Mouse (Mus musculus): ENCODE results near the gene Tmem132e. TPM values are rescaled to one million over a fixed set of nuclear protein-coding genes. Genes with fewer than 3 reads are reported as not detected.
A peak's percentile ranks its signal among the peaks of the same experiment; 100 is the strongest.

Tmem132e gene
- polyA plus RNA-seq, 1 experiment from 2014 or later = 1.8 TPM

DNA sequence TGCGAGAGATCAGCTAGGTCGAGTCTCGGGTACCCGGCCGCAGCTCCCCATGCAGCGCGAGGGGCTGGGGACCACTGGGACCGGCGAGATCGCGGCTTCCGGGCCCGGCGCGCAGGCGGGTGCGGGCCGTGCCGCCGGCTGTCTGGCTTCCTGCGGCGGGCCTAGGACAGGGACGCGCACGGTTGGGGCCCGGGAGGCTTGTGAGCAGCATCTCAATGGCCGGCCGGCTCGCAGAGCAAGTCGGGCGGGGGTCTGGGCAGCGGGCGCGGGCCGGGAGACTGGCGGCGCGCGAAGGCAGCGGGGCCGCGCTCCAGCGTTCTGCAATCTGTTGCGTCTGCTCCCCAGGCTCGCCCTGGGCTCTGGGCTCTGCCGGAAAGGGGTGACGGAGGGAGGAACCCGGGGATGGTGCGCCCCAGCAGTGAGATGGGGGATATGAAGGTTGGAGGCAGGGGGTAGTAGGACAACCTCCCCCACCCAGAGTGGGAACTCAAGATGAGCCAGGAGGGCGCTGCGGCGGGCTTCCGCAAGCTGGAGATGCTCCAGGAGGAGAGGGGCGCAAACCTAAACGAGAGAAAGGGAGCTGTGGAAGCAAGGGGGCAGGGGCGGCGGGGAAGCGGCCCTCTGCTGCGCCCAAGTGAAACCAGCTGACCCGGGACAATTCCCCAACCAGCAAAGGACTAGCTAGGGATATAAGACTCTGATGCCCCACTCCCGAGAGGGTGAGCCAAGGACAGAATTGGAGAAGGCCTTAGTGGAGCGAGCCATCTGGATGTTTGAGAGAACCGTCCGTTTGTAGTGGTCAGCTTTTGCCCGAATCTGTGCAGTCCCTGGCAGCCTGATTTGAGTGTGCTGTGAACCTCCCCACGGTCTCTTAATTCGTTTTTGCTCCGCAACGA is 944 bp downstream of the Tmem132e start:
- Histone ChIP-seq H3K27me3 (peaks cover 85% of the 10 kb centered on the region), H3K4me3 (peak overlapping the region; percentile 60), H3K9ac (peak overlapping the region; percentile 57), H3K27ac (no peak overlapping the region), H3K4me1 (peaks cover 16% of the 10 kb centered on the region), H3K4me2 (replicated peaks) (peak overlapping the region; percentile 96), H3K36me3 (no peaks in the 10 kb centered on the region), H3K9me3 (no peaks in the 10 kb centered on the region)
- 0 out of 2 replicates have a peak, but pooled peaks have one; percentile 17 for ATAC-seq (ENCODE audit: insufficient number of reproducible peaks, insufficient read depth, low FRiP score, low TSS enrichment)
- under 1% methylated on average over 68 of the region's 69 CpGs for WGBS

DNA sequence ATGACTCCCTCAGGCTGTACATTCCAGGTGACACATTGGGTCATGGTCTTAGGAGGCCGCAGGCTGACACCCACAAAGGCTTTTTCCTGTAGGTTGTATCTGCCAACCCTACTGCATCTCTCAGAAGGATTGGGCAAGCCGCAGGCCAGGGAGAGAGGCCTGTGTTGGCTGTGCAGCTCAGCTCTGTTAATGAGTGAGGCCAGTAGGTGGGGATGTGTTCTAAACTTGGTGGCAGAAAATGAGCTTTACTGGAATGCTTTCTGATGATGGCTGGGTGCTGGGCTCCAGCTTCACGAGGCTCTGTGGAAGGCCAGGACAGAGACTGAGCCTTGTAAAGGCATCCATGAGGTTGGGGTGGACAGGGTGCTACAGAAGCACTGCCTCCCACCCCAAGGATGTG is 3.6 kb downstream of the Tmem132e start:
- H3K4me3 ChIP-seq = no peak overlapping the region
- peaks cover 16% of the 10 kb centered on the region for H3K4me1 ChIP-seq
- peaks cover 58% of the 10 kb centered on the region for H3K27me3 ChIP-seq
- H3K27ac ChIP-seq = no peak overlapping the region
- no peak overlapping the region for H3K4me2 ChIP-seq (replicated peaks)
- H3K36me3 ChIP-seq = no peaks in the 10 kb centered on the region
- H3K9ac ChIP-seq = no peak overlapping the region
- ATAC-seq (ENCODE audit: insufficient number of reproducible peaks, insufficient read depth, low FRiP score, low TSS enrichment) = no peak
- 54% methylated on average over 3 of the region's 3 CpGs for WGBS
- no peaks in the 10 kb centered on the region for H3K9me3 ChIP-seq

DNA sequence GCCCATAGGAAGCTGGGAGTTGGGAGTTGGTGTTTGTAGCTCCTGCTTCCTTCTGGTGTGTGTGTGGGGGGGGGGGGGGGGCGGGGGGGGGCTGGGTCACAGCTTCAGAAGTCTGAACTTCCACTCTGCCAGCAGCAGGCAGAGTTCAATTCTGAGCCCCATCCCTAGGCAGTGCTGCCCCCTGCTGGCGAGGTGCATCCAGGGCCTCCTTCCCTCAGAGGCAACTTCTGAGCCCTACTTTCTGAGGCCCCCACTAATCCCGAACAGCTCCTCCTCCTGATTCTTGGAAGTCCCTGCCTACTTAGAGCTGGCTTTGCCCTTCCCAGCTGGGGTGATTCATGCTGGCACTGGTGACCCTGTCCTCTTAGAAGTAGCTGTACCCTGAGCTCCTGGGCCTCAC is 10.9 kb downstream of the Tmem132e start:
- Histone ChIP-seq H3K4me3 (no peak overlapping the region), H3K9me3 (no peaks in the 10 kb centered on the region), H3K4me2 (replicated peaks) (no peak overlapping the region), H3K9ac (no peak overlapping the region), H3K27me3 (0 out of 2 replicates have a peak, but pooled peaks cover 5% of the 10 kb centered on the region), H3K36me3 (no peaks in the 10 kb centered on the region), H3K4me1 (no peaks in the 10 kb centered on the region), H3K27ac (no peak overlapping the region)
- 21% methylated on average over 3 of the region's 3 CpGs for WGBS
- no peak for ATAC-seq (ENCODE audit: insufficient number of reproducible peaks, insufficient read depth, low FRiP score, low TSS enrichment)

DNA sequence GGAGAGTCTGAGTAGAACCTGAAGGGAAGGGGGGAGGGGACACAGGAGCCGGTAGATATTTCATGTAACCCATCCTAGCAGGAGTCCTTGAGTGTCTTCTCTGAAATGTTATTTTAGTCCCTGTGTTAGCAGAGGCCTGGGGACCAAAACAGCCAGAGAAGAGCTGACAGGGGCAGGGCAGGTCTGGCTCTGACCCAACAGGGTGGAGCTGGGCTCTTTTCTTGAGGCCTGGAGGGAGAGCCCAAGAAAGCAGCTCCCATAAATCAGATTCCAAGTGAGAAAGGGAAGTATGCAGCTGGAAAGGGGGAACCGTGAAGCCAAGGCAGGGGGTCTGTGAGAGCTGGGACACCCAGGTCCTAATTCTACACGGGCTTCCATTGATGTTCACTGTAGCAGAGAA is 16.9 kb downstream of the Tmem132e start:
- no peaks in the 10 kb centered on the region for H3K9me3 ChIP-seq
- H3K9ac ChIP-seq = no peak overlapping the region
- H3K27me3 ChIP-seq = 0 out of 2 replicates have a peak, but pooled peaks cover 5% of the 10 kb centered on the region
- 37% methylated on average over 3 of the region's 3 CpGs for WGBS
- H3K4me1 ChIP-seq = 0 out of 2 replicates have a peak, but pooled peaks cover 12% of the 10 kb centered on the region
- H3K4me3 ChIP-seq = no peak overlapping the region
- H3K27ac ChIP-seq = no peak overlapping the region
- no peak overlapping the region for H3K4me2 ChIP-seq (replicated peaks)
- no peaks in the 10 kb centered on the region for H3K36me3 ChIP-seq
- no peak for ATAC-seq (ENCODE audit: insufficient number of reproducible peaks, insufficient read depth, low FRiP score, low TSS enrichment)

DNA sequence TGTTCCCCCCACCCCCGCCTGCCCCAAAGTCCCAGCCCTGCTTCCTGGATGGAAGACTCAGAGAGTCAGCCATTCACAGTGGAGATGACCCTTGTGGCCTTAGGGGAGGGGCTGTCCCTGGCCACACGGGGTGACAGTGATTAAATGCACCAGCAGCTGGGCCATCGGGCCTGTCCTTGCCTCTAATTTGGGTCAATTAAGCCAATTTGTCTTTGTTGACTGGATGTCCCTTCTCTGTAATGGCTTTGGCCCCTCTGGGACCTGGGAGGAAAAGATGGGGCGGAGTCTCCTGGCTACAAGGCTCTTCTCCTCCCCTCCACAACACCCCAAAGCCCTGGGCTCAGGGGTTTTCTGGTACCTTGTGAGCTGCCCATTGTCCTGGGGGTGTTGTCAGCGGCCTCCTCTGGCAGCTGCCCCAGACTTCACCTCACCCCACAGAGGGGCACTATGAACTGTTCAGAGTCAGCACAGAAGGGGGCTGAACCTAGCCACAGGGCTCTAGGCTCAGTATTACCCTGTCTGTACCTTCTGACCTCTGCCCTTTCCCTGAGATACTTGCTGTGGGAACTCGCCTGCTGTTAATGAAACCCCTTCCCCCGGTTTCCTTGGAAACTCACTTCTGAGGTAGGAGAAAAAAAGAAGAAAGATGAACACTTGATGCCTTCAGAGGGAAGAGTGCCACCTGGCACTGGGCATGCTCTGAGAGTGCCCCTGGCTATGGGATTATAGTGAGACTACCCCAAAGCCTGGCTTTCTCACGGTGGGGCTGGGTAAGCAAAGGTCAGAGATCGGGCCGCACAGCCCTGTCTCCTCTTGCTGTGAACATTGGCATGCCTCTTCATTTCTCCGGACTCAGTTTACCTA is 17.9 kb downstream of the Tmem132e start:
- Histone ChIP-seq H3K36me3 (no peaks in the 10 kb centered on the region), H3K4me2 (replicated peaks) (no peak overlapping the region), H3K9ac (no peak overlapping the region), H3K9me3 (no peaks in the 10 kb centered on the region), H3K4me1 (0 out of 2 replicates have a peak, but pooled peaks cover 12% of the 10 kb centered on the region), H3K27ac (no peak overlapping the region), H3K4me3 (no peak overlapping the region), H3K27me3 (0 out of 2 replicates have a peak, but pooled peaks cover 3% of the 10 kb centered on the region)
- 18% methylated on average over 11 of the region's 11 CpGs for WGBS
- peak; percentile 53; the same call in 1 of the 2 replicates for ATAC-seq (ENCODE audit: insufficient number of reproducible peaks, insufficient read depth, low FRiP score, low TSS enrichment)

DNA sequence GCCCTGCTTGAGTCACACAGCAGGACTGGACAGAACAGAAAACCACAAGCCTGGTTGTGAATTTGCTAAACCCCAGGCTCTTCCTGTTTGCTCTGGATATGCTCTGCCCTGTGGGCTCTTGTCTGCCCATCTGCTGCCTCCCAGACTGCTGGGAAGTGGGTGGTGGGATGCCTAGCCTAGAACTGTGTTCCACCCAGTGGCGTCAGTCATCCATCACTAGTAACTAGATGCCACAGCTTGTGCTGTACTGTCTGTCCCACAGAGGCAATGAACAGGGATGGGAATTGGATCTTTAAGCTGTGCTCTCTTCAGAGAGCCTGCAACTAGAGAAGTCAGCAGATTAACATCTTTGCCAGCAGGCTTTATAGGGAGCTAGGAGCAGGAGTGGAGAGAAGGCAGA is 23.8 kb downstream of the Tmem132e start:
- no peak overlapping the region for H3K9ac ChIP-seq
- no peaks in the 10 kb centered on the region for H3K36me3 ChIP-seq
- no peaks in the 10 kb centered on the region for H3K9me3 ChIP-seq
- no peak for ATAC-seq (ENCODE audit: insufficient number of reproducible peaks, insufficient read depth, low FRiP score, low TSS enrichment)
- WGBS = 74% methylated on average over 1 of the region's 1 CpGs
- no peak overlapping the region for H3K4me3 ChIP-seq
- no peak overlapping the region for H3K27ac ChIP-seq
- no peaks in the 10 kb centered on the region for H3K4me1 ChIP-seq
- H3K4me2 ChIP-seq (replicated peaks) = no peak overlapping the region
- no peaks in the 10 kb centered on the region for H3K27me3 ChIP-seq

DNA sequence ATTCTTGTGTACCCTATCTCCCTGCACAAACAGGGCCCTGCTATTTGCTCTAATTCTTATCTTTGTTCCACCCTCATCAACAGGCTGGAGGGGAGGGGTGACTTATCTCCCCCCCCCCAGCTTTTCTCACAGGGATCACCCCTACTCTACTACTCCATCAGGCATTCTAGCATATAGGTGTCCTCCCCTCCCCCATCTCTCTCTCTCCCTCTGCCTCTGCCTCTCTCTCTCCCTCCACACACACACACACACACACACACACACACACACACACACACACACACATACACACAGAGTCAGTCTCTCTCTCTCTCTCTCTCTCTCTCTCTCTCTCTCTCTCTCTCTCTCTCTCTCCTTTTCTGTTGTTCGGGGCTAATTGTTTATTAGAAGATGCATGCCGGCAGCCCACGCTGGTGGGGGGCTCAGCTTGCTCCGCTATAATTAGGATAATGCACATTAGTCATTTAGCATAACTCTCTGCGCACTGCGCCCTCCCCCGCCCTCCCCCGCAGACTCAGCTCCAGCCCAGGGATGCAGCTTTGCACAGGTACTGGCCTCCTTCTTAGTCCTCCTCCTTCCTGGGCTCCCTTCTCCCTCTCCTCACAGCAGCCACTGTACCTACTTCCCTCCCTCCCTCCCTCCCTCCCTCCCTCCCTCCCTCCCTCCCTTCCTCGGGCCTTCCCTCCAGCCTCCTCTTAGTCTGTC is 29.8 kb downstream of the Tmem132e start:
- peaks cover 17% of the 10 kb centered on the region for H3K27me3 ChIP-seq
- peaks cover 6% of the 10 kb centered on the region for H3K4me1 ChIP-seq
- H3K4me3 ChIP-seq = no peak overlapping the region
- no peak for ATAC-seq (ENCODE audit: insufficient number of reproducible peaks, insufficient read depth, low FRiP score, low TSS enrichment)
- H3K9ac ChIP-seq = no peak overlapping the region
- no peaks in the 10 kb centered on the region for H3K9me3 ChIP-seq
- no peaks in the 10 kb centered on the region for H3K36me3 ChIP-seq
- H3K4me2 ChIP-seq (replicated peaks) = no peak overlapping the region
- H3K27ac ChIP-seq = no peak overlapping the region
- 33% methylated on average over 8 of the region's 9 CpGs for WGBS

DNA sequence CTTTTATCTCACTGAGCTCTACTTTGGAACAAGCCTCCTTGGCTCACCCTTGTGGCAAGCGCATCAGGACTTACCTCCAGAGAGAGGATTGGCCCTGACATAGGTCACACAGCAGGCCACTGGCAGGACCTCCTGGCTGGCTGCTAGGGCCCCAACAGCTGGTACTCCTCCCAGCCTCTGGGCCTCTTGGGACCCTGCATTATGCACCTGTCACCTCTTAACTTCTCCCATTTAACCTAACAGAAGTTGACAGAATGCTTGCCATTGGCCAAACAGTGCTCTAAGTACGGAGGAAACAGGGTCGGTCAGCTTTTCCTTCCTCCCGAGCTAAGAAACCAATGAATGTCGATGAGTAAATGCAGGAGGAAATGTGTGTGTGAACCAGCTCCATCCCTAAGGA is 33.2 kb downstream of the Tmem132e start:
- Histone ChIP-seq H3K27me3 (peaks cover 17% of the 10 kb centered on the region), H3K9me3 (no peaks in the 10 kb centered on the region), H3K4me1 (peaks cover 14% of the 10 kb centered on the region), H3K4me3 (no peak overlapping the region), H3K9ac (no peak overlapping the region), H3K36me3 (no peaks in the 10 kb centered on the region), H3K27ac (no peak overlapping the region), H3K4me2 (replicated peaks) (no peak overlapping the region)
- no peak; the same call in 1 of the 2 replicates for ATAC-seq (ENCODE audit: insufficient number of reproducible peaks, insufficient read depth, low FRiP score, low TSS enrichment)
- WGBS = 33% methylated on average over 5 of the region's 5 CpGs

DNA sequence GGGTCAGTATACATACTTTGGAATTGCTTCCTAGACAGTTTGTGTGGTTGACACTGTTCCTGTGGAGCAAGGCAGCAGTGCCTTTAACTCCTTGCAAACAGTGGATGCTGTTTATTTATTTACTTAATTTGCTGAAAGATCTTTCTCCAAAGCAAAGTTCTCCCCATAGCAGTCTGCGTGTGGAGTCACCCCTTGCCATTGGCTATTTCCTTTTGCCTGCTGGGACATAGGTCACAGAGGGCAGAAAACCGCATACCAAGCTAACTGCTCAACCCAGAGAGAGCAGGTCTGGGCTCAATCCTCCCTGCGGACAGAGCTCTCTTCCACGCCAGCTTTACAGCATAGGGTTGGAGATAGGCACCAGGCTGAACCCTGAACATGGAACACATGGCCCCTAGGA is 34.8 kb downstream of the Tmem132e start:
- no peak for ATAC-seq (ENCODE audit: insufficient number of reproducible peaks, insufficient read depth, low FRiP score, low TSS enrichment)
- Histone ChIP-seq H3K27ac (no peak overlapping the region), H3K9me3 (no peaks in the 10 kb centered on the region), H3K4me1 (peaks cover 14% of the 10 kb centered on the region), H3K9ac (no peak overlapping the region), H3K36me3 (no peaks in the 10 kb centered on the region), H3K27me3 (peaks cover 17% of the 10 kb centered on the region), H3K4me3 (no peak overlapping the region), H3K4me2 (replicated peaks) (no peak overlapping the region)
- WGBS = 11% methylated on average over 4 of the region's 4 CpGs

DNA sequence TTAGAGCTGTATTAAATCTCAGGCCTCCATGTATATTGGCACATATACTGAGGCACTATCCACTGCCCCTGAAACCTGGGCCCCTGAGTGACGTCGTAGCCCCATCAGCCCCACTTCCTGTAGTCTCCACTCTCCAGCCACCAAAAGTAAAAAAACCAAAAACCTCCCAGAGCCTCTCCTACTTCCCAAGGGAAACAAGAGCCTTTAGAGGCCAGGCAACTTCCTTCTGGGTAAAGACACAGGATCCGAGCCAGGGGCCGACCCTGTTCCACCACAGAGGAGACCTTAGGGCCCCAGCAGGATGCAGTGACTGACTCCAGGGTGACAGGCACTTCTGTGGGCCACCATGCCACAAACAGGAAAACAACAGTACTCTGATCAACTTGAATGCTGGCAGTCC is 40.1 kb downstream of the Tmem132e start:
- H3K4me3 ChIP-seq = no peak overlapping the region

DNA sequence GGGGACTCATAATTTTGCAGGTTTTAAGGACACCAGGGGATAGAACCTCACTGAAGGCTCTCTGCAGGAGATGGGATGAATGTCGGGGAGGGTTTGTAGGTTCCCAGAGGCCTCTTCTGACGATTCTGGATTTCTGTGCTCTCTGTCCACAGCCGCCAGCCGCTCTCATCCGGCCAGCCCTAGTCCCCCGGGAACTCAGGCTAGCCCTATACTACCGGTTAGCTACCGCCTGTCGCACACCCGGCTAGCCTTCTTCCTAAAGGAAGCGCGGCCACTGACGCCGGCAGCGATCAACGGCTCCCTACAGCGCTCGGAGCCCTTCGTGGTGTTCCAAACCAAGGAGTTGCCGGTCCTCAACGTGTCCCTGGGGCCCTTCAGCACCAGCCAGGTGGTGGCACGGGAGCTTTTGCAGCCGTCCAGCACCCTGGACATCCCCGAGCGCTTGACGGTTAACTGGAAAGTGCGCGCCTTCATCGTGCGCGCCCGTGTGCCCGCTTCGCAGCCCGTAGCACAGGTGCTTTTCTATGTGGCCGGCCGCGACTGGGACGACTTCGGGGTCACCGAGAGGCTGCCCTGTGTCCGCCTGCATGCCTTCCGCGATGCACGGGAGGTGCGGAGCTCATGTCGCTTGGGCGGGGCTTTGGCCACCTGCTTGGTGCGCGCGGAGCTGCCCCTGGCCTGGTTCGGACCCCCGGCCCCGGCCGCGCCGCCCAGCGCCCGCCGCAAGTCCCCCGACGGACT is 45.6 kb downstream of the Tmem132e start:
- Histone ChIP-seq H3K9me3 (no peaks in the 10 kb centered on the region), H3K27ac (no peak overlapping the region), H3K36me3 (no peaks in the 10 kb centered on the region), H3K9ac (no peak overlapping the region), H3K4me3 (peak overlapping the region; percentile 40), H3K4me2 (replicated peaks) (peak overlapping the region; percentile 79), H3K27me3 (peaks cover 64% of the 10 kb centered on the region), H3K4me1 (peaks cover 11% of the 10 kb centered on the region)
- WGBS = 1% methylated on average over 62 of the region's 62 CpGs
- ATAC-seq (ENCODE audit: insufficient number of reproducible peaks, insufficient read depth, low FRiP score, low TSS enrichment) = no peak

More for the DNA sequence above, 40.1 kb downstream of the Tmem132e start:
- peaks cover 27% of the 10 kb centered on the region for H3K27me3 ChIP-seq
- H3K4me2 ChIP-seq (replicated peaks) = no peak overlapping the region
- ATAC-seq (ENCODE audit: insufficient number of reproducible peaks, insufficient read depth, low FRiP score, low TSS enrichment) = no peak
- no peaks in the 10 kb centered on the region for H3K36me3 ChIP-seq
- H3K4me1 ChIP-seq = peaks cover 9% of the 10 kb centered on the region
- no peaks in the 10 kb centered on the region for H3K9me3 ChIP-seq
- no peak overlapping the region for H3K27ac ChIP-seq
- 51% methylated on average over 4 of the region's 4 CpGs for WGBS
- H3K9ac ChIP-seq = no peak overlapping the region

Data from embryonic facial prominence, embryonic 12.5 days (tissue).